Mouse (Mus musculus) ES-CJ7 (cell line): ENCODE data around the gene Mmp14.
A peak's percentile ranks its signal among the peaks of the same experiment; 100 is the strongest.

ENCODE experiments used
- DNase-seq: peaks from one replicate; pipeline ENCODE4 v3.0.0; 2011; ENCODE audit warnings: low read depth, low spot score

Gene Mmp14

GRCm38 (mm10) chr14:54475941-54476844 is 44.8 kb downstream of the Mmp14 start, which contains the start of gene Rem2:
TSS of gene Rem2 (plus strand) at chr14:54476100.
- peak; percentile 70 for DNase-seq

DNA sequence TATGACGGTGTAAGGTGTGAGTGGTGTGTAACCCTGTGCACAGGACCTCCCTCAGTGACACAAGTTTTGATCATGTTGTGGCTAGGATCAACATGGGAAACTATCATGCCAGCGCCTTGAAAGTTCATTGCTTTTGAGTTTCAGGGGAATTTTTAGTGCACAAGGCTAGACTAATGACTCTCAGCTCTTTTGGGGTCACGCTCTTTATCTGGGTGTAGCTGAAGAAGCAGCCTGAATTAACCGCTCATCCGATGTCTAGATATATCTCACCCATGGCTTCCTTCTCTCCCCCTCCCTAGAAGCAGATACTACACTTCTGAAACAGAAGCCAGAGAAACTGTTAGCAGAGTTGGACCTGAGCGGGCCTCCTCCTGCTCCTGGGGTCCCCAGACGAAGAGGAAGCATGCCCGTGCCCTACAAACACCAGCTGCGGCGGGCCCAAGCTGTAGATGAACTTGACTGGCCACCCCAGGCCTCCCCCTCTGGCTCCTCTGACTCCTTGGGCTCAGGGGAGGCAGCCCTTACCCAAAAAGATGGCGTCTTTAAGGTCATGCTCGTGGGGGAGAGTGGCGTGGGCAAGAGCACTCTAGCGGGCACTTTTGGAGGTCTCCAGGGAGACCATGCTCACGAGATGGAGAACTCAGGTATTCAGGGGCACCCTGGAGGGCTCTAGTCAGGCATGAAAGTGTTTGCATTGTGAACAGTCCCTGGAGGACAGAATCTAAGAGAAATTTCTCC is 45.9 kb downstream of the Mmp14 start:
- DNase-seq = no peak

- DNase-seq = peak; percentile 64
Measured at GRCm38 (mm10) chr14:54479451-54479920, 48.1 kb downstream of the Mmp14 start.

DNA sequence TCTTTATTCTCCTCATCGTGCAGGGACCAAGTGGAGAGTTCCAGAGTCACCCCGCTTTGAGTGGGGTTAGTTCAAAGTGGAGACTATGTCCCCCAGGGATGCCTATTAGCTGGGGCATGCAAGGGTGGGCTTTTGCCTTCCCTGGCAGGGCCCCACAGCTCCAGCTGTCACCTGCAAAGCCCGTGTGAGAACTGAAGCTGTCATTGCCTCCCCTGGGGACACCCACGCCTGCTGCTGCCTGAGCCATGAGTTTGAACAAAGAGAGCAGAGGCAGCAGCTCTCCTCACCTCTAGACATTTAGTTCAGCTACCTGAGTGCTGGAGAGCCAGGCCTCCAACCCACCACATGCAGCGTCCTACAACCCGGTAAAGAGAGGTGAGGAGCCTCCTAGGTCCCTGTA is 49.3 kb downstream of the Mmp14 start:
- DNase-seq = no peak

- no peak for DNase-seq
Measured at GRCm38 (mm10) chr14:54481402-54481801, 50.0 kb downstream of the Mmp14 start.

- peak; percentile 86 for DNase-seq
Measured at GRCm38 (mm10) chr14:54482498-54482897, 51.1 kb downstream of the Mmp14 start.

DNA sequence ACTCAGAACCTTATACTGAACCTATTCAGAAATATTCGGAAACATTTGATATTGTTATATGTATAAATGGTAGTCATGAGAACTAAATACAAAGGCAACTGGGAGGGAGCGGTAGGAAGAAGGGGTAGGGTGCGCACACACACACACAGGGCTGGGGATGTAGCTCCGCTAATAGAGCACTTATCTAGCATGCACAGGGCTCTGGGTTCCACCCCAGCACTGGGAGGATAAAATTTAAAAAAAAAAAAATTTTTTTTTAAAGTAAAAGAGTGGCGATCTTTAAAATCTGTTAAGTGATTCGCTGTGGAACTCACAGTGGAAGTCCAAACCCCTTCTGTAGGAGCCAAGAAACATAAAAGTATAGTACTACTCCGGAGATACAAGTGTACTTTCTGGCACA is 54.5 kb downstream of the Mmp14 start:
- DNase-seq = no peak

GRCm38 (mm10) chr14:54487732-54488131 is 56.3 kb downstream of the Mmp14 start:
- no peak for DNase-seq

DNA sequence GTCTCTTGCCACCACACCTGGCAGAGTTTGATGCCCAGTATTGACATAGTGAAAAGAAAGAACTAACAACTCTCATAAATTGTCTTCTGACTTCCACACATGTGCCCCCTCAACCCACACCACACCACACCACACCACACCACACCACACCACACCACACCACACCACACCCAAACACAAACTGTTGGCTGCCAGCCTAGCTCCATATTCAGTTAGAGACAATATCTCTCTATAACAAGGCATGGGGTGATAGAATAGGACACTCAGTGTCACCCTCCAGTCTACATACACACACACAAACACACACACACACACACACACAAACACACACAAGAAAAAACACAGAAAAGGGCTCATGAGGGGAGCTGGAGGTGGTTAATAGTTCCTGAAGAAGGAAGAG is 56.9 kb downstream of the Mmp14 start:
- DNase-seq = no peak

DNA sequence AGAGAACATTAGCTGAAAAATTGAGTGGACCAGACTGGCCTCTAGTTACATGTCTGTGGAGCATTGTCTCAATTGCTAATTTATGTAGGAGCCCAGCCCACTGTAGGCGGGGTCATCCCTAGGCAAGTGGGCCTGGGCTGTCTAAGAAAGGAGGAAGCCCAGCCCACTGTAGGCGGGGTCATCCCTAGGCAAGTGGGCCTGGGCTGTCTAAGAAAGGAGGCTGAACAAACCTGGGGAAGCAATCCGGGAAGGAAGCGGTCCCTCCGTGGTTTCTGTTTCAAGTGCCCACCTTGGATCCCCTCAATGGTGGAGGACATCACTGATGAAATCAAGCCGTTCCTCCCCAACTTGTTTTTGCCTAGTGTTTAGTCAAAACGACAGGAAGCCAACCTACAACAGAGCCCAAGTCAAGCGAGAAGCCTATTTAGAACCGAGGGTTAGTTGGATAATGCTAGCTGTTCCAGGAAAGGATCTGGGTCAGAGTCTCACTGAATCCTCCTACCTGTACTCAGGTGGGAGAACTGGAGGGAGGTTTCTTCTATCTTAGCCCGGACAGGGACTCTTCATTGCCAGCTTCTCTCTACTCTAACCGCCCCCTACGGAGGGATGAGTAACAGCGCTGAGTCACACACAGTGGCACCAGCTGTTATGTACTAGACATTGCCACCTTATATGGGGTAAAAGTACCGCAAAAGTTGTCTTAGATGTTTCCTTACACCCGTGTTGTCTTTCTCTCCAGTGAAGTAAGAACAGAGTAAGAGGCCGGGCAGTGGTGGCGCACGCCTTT is 61.1 kb downstream of the Mmp14 start:
- peak; percentile 76 for DNase-seq

DNA sequence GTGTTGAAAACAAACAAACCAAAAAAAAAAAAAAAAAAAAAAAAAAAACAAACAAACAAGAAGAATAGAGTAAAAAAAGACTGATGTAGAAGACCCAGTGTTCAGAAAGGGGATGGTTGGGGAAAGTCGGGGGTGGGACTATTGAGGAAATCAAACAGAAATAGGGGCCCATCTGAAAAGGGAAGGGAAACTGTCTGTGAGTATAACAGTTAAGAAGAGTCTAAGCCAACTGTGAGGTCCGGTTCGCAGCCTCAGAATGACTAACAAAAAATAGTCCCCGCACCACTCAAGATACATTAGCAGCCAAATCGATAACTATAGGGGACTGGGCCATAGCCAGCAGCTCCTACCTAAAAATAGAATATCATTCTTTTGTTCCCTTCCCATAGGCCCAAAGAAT is 61.8 kb downstream of the Mmp14 start:
- no peak for DNase-seq

GRCm38 (mm10) chr14:54494234-54494633 is 62.8 kb downstream of the Mmp14 start:
- DNase-seq = peak; percentile 87
